Mouse (Mus musculus) intestine, embryonic 14.5 days (tissue): Measurements from ENCODE around the gene Degs2. TPM values are rescaled to one million over a fixed set of nuclear protein-coding genes. Genes with fewer than 3 reads are reported as not detected.

Experiments
- ATAC-seq: fragments of 200-750 bp; cut with Nextera tagmentation; replicated peaks from 2 replicates; pipeline ENCODE4 v1.8.0; 2017; ENCODE audit warnings: low read depth, moderate number of reproducible peaks, moderate TSS enrichment, moderate library complexity; ENCODE audit not compliant: low FRiP score, low TSS enrichment
- DNase-seq: peaks from one replicate; pipeline ENCODE4 v3.0.0-alpha.2; 2018; ENCODE audit warnings: low spot score
- H3K27ac ChIP-seq: fragments of 300-500 bp; sonication (generic); 2 replicates; pipeline ENCODE4 v1.5.1; 2014; ENCODE audit warnings: low read depth, mild to moderate bottlenecking, control low read depth
- H3K27me3 ChIP-seq: fragments of 300-500 bp; sonication (generic); replicated peaks from 2 replicates; pipeline ENCODE4 v1.6.1; 2014; ENCODE audit warnings: low read length, control low read depth; ENCODE audit not compliant: control insufficient read depth, insufficient read depth
- H3K36me3 ChIP-seq: fragments of 300-500 bp; sonication (generic); 2 replicates; pipeline ENCODE4 v1.6.1; 2014; ENCODE audit warnings: low read length, control low read depth; ENCODE audit not compliant: control insufficient read depth, insufficient read depth
- H3K4me1 ChIP-seq: fragments of 300-500 bp; sonication (generic); replicated peaks from 2 replicates; pipeline ENCODE4 v1.6.1; 2014; ENCODE audit warnings: low read length, control low read depth, mixed read lengths; ENCODE audit not compliant: control insufficient read depth, insufficient read depth
- H3K4me2 ChIP-seq: fragments of 300-500 bp; sonication (generic); 2 replicates; pipeline ENCODE4 v1.6.1; 2014; ENCODE audit warnings: low read length
- H3K4me3 ChIP-seq: fragments of 300-500 bp; sonication (generic); 2 replicates; pipeline ENCODE4 v1.5.1; 2014; ENCODE audit warnings: low read depth, low read length, control low read depth, mixed read lengths
- H3K9ac ChIP-seq: fragments of 300-500 bp; sonication (generic); 2 replicates; pipeline ENCODE4 v1.6.1; 2014; ENCODE audit warnings: mild to moderate bottlenecking, low read length
- H3K9me3 ChIP-seq: fragments of 300-500 bp; sonication (generic); 2 replicates; pipeline ENCODE4 v1.6.1; 2016; ENCODE audit warnings: low read length, control low read depth; ENCODE audit not compliant: control insufficient read depth
- WGBS: fragments of 180-500 bp; shearing (Covaris S2); extraction: QIAGEN DNeasy Blood & Tissue Kit; methylation state at CpG from one replicate; pipeline ENCODE4 v1.1.7; 2014; 5-methylcytosine and 5-hydroxymethylcytosine counted together
- microRNA counts: library from miRNA; unstranded; fragments of <30 nt; microRNA quantifications from one replicate; lab custom pipeline; 2016
- microRNA-seq: library from miRNA; unstranded; fragments of <30 nt; microRNA quantifications from one replicate; pipeline ENCODE4, GENCODE M21; 2016
- polyA plus RNA-seq: library from polyadenylated mRNA; unstranded; fragments of >200 nt; fragmentation: Nextera tagmentation; extraction: Ambion mirVana; gene quantifications from 2 replicates; pipeline ENCODE4 v1.2.1, GENCODE M21; 2014

Gene Degs2
- polyA plus RNA-seq, 1 experiment from 2014 or later: 51.6 TPM

DNA sequence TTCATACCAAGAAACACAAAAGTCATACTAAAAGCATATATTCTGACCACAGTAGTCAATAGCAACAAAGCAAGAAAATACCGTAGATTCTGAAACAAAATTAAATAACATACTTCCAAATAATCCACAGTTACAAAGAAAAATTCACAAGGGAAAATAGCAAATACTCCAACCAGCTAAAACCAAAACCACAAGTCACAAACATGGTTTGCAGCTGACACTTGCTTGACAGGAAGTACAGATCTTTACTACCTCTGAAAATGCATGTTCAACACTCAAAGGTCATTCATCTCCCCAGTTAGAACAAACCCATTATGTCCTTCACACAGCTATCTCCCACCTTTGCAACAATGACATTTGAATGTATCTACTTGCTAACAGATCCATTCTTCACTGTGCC lies 68.1 kb downstream of the Degs2 start:
- H3K4me2 ChIP-seq: no peak overlapping the region
- peaks cover 2% of the 10 kb centered on the region; the same call in 1 of the 2 replicates for H3K4me1 ChIP-seq
- DNase-seq (no peak), ATAC-seq (no peak)
- H3K27me3 ChIP-seq: no peaks in the 10 kb centered on the region
- H3K9ac ChIP-seq: no peak overlapping the region
- no peak overlapping the region for H3K4me3 ChIP-seq
- H3K27ac ChIP-seq: no peak overlapping the region
- no peaks in the 10 kb centered on the region for H3K36me3 ChIP-seq
- WGBS: 92% methylated on average over 1 of the region's 1 CpGs
- H3K9me3 ChIP-seq: no peaks in the 10 kb centered on the region

GRCm38 (mm10) chr12:108632501-108632900 lies 69.6 kb downstream of the Degs2 start:
- H3K4me2 ChIP-seq: no peak overlapping the region
- peaks cover 7% of the 10 kb centered on the region; the same call in 1 of the 2 replicates for H3K4me1 ChIP-seq
- no peak overlapping the region for H3K9ac ChIP-seq
- no peaks in the 10 kb centered on the region for H3K9me3 ChIP-seq
- no peak overlapping the region for H3K4me3 ChIP-seq
- no peak overlapping the region for H3K27ac ChIP-seq
- ATAC-seq (no peak), DNase-seq (no peak)
- no peaks in the 10 kb centered on the region for H3K36me3 ChIP-seq
- no peaks in the 10 kb centered on the region for H3K27me3 ChIP-seq

GRCm38 (mm10) chr12:108630741-108631688 lies 71.1 kb downstream of the Degs2 start:
- H3K4me1 ChIP-seq: peaks cover 7% of the 10 kb centered on the region; the same call in 1 of the 2 replicates
- DNase-seq: no peak
- H3K4me2 ChIP-seq: no peak overlapping the region
- H3K36me3 ChIP-seq: no peaks in the 10 kb centered on the region
- 86% methylated on average over 6 of the region's 6 CpGs for WGBS
- H3K27ac ChIP-seq: no peak overlapping the region
- no peaks in the 10 kb centered on the region for H3K9me3 ChIP-seq
- no peak for ATAC-seq
- no peak overlapping the region for H3K4me3 ChIP-seq
- no peaks in the 10 kb centered on the region for H3K27me3 ChIP-seq
- no peak overlapping the region for H3K9ac ChIP-seq

GRCm38 (mm10) chr12:108629556-108629955 lies 72.6 kb downstream of the Degs2 start:
- Histone ChIP-seq H3K9ac (no peak overlapping the region), H3K27me3 (no peaks in the 10 kb centered on the region), H3K4me3 (no peak overlapping the region), H3K4me2 (no peak overlapping the region), H3K36me3 (no peaks in the 10 kb centered on the region), H3K4me1 (peaks cover 21% of the 10 kb centered on the region), H3K9me3 (no peaks in the 10 kb centered on the region), H3K27ac (no peak overlapping the region)
- ATAC-seq: no peak
- no peak for DNase-seq
- WGBS: 91% methylated on average over 1 of the region's 1 CpGs

MicroRNA genes within 50 kb of the gene (microRNA counts, 519-probe panel; counts per million panel counts)
- microRNA mmu-miR-342-3p (lab: Ali Mortazavi, UCI): 4,651 counts per million, percentile 75 among the panel's probes with 10 or more counts
- not detected for microRNA mmu-miR-342-5p (lab: Ali Mortazavi, UCI)

Small RNA genes within 50 kb of the gene (microRNA-seq; reads per million reads assigned to microRNA genes)
- gene Gm23872 (not detected), gene Mir342 (5,008 reads per million, percentile 91 among the genes with 10 or more reads in this experiment)

Other genes starting within 250 kb of the Degs2 start
- gene Evl, start 147.6 kb downstream of the Degs2 start, polyA plus RNA-seq: 61.0 and 64.7 TPM in 2 replicates
- gene Yy1, start 90.7 kb upstream of the Degs2 start, polyA plus RNA-seq: 18.4 and 20.5 TPM in 2 replicates
- 6.0 and 7.1 TPM in 2 replicates for gene Slc25a29, start 133.6 kb upstream of the Degs2 start, polyA plus RNA-seq
- gene Slc25a47, start 133.7 kb upstream of the Degs2 start, polyA plus RNA-seq: 11.0 and 12.4 TPM in 2 replicates
- 3.8 and 4.9 TPM in 2 replicates for gene Wdr25, start 191.3 kb upstream of the Degs2 start, polyA plus RNA-seq
- gene Wars, start 191.9 kb upstream of the Degs2 start, polyA plus RNA-seq: 93.0 and 94.1 TPM in 2 replicates